Mouse (Mus musculus) monocyte, adult 2 months (primary cell): ENCODE measurements around the gene Lancl2.

Experiments used
- DNase-seq, 2 experiments: peaks; one replicate each; pipeline ENCODE4 v3.0.0; 2022; ENCODE audit warnings: low spot score in 2 of 2, low read depth in 1 of 2

The Lancl2 gene

DNA sequence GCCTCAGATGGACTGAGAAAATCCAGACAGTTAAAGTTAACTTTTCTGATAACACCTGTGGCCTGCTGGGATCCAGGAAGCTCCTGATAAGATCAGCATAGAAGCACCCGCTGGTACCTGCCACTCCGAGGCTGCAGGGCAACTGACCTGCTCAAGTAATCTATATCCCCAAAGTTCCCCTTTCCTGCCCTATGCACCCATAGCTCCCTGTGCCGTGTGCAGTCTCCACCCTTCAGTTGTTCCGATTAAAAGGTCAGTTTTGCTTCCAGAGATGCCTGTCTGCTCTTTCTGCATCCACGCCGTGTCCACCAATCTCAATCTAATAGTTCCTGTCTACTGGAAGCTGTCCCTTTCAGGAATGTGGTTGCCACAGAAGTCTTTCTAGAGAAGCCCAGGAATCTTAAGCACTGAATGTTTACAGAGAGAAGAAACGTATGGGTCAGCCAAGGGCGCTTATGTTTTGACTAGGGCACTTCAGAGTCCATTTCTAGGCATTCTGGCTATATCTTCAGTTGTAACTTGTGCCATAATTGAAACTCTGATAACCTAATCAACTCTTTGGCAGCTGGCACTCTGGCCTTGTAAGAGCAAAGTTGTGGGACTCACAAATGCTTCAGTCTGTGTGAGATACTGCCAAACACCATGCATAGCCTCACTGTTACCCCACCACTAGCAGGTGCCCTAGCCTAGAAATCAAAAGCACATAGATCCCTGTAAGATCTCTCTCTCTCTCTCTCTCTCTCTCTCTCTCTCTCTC, 65.0 kb downstream of the Lancl2 start:
- no peak for DNase-seq

DNA sequence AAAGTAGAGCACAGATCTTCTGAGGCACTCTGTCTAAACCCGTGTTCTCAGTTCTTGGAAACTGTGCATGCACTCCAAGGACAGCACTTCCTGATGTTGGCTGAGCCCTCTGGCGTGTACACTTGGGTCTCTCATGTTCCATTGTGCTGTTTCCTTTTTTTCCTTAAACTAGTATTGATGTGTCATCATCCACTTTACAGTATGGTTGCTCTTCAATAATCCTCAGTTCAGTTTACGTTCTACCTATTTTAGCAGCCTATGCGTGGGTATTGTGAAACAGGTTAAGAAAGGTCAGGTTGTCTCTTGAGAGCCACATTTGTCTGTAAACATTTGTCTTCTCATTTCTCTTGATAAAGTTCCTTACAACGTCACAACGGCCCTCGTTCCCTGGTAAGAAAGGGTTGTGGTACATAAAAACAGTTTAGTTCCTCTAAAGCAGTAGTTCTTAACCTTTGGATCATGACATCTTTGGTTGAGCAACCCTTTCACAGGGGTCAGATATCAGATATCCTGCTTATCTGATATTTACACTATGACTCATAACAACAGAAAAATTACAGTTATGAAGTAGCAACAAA, 66.7 kb downstream of the Lancl2 start:
- DNase-seq: peak; percentile 18 to 32

DNA sequence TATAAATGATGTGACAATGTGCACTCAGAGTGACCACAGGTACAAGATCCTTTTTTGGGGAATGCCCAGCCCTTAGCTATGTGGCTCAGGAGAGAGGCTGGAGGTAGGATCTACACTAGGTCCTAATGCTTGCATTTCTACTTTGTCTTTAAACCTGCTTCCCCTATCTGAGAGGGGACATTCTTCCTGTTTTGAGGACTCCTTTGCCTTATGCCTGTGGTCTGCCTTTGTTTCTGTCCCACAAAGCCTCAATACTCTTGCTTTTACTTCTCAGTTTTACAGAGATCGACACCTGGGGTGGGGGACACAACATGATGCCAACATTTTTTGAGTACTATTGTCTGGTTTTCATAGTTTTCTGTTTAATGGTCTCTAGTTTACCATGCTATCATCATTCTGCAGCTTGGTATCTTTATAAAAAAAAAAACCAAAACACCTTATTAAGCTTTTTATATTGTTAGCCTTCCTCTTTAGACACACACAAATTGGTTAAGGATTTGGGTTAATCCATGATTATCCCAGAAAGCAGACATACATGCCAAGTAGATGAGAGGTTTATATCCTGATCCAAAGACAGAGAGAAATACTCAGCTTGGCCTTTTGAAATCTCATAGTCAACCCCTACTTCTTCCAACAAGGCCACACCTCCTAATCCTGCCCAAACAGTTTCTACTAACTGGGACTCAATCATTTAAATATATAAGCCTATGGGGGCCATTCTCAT, 68.3 kb downstream of the Lancl2 start:
- DNase-seq: no peak

DNA sequence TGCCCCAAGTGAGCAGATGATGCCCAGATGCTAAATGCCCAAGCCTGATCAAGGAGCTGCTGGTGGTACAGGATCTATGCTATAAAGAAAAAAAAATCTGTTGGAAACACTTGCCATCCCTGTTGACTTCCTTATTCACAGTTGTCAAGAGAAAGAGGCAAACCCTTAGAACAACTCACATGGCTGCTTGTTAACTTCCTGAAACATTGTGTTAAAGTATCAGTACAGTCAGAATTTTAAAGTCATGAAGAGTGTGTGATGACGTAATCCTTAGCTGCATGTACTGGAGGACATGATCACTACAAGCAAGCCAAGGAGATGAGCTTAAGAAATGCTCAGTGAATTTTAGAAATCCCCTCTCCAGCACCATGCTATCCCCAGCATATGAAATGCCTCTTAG, 71.5 kb downstream of the Lancl2 start:
- no peak for DNase-seq

DNA sequence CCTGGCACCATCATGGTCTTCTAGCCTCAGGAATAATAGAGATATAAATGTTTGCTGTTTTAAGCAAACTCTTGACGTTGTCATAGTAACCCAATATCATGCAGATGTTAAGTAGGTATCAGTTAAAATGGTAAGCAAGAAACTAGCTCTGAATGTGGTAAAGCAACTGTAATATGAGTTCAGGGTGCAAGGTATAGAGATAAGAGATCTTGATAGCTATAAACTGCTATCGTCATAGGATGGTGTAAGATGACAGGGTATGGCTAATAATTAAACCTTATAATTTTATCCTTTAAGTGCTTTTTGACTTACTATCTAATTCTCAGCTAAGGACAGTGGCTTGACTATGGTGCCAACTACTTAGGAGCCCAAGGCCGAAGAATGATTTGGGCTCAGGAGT, 78.0 kb downstream of the Lancl2 start:
- no peak for DNase-seq

DNA sequence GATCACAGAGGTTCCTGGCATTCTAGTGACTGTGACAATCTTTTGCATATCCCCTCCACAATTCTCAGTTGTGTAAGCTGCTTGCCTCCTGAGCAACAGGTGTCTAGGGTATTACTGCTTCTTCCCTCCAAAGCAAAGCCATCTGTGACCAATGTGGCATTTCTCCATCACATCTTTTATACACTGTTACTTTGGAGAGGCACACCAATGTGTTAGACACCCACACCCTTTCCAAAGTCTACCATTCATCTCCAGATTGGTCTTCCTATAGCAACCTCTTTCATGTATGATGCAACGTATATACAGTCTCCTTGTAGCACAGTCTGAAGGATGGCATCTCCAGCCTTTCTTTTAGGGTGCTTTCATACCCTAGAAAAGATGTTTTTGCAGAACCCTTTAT, 80.3 kb downstream of the Lancl2 start:
- no peak for DNase-seq

DNA sequence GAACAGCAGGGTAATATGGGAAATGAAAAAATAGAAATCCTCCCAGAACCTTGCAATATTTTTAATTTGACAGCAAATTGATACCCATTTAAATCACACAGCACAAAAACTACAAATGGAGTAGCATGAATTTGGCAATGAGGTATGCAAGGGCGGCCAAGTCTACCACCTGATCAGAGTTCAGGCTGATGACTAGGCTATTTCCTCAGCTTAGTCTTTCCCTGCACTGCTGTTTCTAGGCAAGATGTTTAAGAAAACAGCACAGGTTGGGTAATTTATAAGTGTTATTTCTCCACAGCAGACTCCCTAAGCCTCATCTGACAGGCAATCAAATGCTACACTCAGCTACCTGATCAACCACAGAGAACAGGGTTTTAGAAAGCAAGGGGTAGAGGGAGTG, 81.9 kb downstream of the Lancl2 start:
- no peak for DNase-seq

DNA sequence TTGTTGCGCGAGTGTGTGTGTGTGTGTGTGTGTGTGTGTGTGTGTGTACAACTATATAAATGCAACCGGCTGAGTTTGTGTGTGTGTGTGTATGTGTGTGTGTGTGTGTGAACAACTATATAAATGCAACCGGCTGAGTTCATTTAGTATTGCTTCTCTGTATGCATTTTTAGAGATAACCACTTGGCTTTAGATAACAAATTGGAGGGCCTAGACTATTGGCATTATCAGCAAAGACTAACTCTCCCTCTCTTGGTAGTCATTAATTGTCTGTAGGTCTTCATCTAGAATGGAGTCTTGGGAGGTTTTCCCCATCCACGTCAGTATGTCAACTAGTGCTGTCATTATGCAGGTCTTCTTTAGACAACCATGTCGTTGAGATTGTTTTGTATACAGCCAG, 85.0 kb downstream of the Lancl2 start:
- no peak for DNase-seq
